Mouse (Mus musculus): ENCODE results near the gene Camta2. TPM values are rescaled to one million over a fixed set of nuclear protein-coding genes. Genes with fewer than 3 reads are reported as not detected.
A peak's percentile ranks its signal among the peaks of the same experiment; 100 is the strongest.

Camta2 gene
- polyA plus RNA-seq, 1 experiment from 2014 or later, result 6.5 TPM

- Histone ChIP-seq H3K4me1 (replicated peaks; ENCODE audit: control insufficient read depth, insufficient read depth) (no peaks in the 10 kb centered on the region), H3K36me3 (ENCODE audit: control insufficient read depth, insufficient read depth, low read length) (peaks cover 20% of the 10 kb centered on the region), H3K9me3 (ENCODE audit: control insufficient read depth, low read length) (no peaks in the 10 kb centered on the region), H3K4me2 (replicated peaks; ENCODE audit: low read depth) (no peak overlapping the region), H3K27ac (replicated peaks) (no peak overlapping the region), H3K9ac (ENCODE audit: low read length) (no peak overlapping the region), H3K4me3 (ENCODE audit: low read depth, low read length) (no peak overlapping the region), H3K27me3 (ENCODE audit: control insufficient read depth, insufficient read depth, low read length) (no peaks in the 10 kb centered on the region)
- TF ChIP-seq CTCF (IDR thresholded peaks at IDR 0.05; ENCODE audit: low read depth) (no peak), EP300 (optimal IDR thresholded peaks at IDR 0.05) (no peak)
- no peak for ATAC-seq (ENCODE audit: low FRiP score, low TSS enrichment)
- no peak for DNase-seq (ENCODE audit: low spot score)
- WGBS, result 94% methylated on average over 8 of the region's 8 CpGs
These were observed 8.5 kb downstream of the Camta2 start for GRCm38 (mm10) chr11:70679361-70679760.

- no peak for TF ChIP-seq EP300 (optimal IDR thresholded peaks at IDR 0.05)
- TF ChIP-seq CTCF (IDR thresholded peaks at IDR 0.05; ENCODE audit: low read depth), result no peak
These were observed 9.3 kb downstream of the Camta2 start for GRCm38 (mm10) chr11:70678576-70678975.

GRCm38 (mm10) chr11:70678092-70678491 is 9.8 kb downstream of the Camta2 start:
- no peak overlapping the region for H3K9ac ChIP-seq (ENCODE audit: low read length)
- TF ChIP-seq EP300 (optimal IDR thresholded peaks at IDR 0.05) (no peak), CTCF (IDR thresholded peaks at IDR 0.05; ENCODE audit: low read depth) (no peak)
- H3K27me3 ChIP-seq (ENCODE audit: control insufficient read depth, insufficient read depth, low read length), result no peaks in the 10 kb centered on the region
- H3K4me3 ChIP-seq (ENCODE audit: low read depth, low read length), result no peak overlapping the region
- H3K4me2 ChIP-seq (replicated peaks; ENCODE audit: low read depth), result no peak overlapping the region
- no peaks in the 10 kb centered on the region for H3K4me1 ChIP-seq (replicated peaks; ENCODE audit: control insufficient read depth, insufficient read depth)
- H3K36me3 ChIP-seq (ENCODE audit: control insufficient read depth, insufficient read depth, low read length), result peaks cover 17% of the 10 kb centered on the region
- H3K9me3 ChIP-seq (ENCODE audit: control insufficient read depth, low read length), result no peaks in the 10 kb centered on the region
- ATAC-seq (ENCODE audit: low FRiP score, low TSS enrichment) (no peak), DNase-seq (ENCODE audit: low spot score) (no peak)
- 69% methylated on average over 9 of the region's 9 CpGs for WGBS
- no peak overlapping the region for H3K27ac ChIP-seq (replicated peaks)

More at GRCm38 (mm10) chr11:70678576-70678975, 9.3 kb downstream of the Camta2 start:
- Histone ChIP-seq H3K36me3 (ENCODE audit: control insufficient read depth, insufficient read depth, low read length) (peaks cover 20% of the 10 kb centered on the region), H3K4me2 (replicated peaks; ENCODE audit: low read depth) (no peak overlapping the region), H3K9ac (ENCODE audit: low read length) (no peak overlapping the region), H3K4me3 (ENCODE audit: low read depth, low read length) (no peak overlapping the region), H3K4me1 (replicated peaks; ENCODE audit: control insufficient read depth, insufficient read depth) (no peaks in the 10 kb centered on the region), H3K27ac (replicated peaks) (no peak overlapping the region), H3K9me3 (ENCODE audit: control insufficient read depth, low read length) (no peaks in the 10 kb centered on the region), H3K27me3 (ENCODE audit: control insufficient read depth, insufficient read depth, low read length) (no peaks in the 10 kb centered on the region)
- no peak for DNase-seq (ENCODE audit: low spot score)
- 83% methylated on average over 2 of the region's 2 CpGs for WGBS
- no peak for ATAC-seq (ENCODE audit: low FRiP score, low TSS enrichment)

- H3K4me2 ChIP-seq (replicated peaks; ENCODE audit: low read depth), result no peak overlapping the region
- no peaks in the 10 kb centered on the region for H3K27me3 ChIP-seq (ENCODE audit: control insufficient read depth, insufficient read depth, low read length)
- whole genome bisulfite sequencing, result 64% methylated on average over 11 of the region's 11 CpGs
- H3K36me3 ChIP-seq (ENCODE audit: control insufficient read depth, insufficient read depth, low read length), result peaks cover 9% of the 10 kb centered on the region
- no peaks in the 10 kb centered on the region for H3K4me1 ChIP-seq (replicated peaks; ENCODE audit: control insufficient read depth, insufficient read depth)
- no peak for DNase-seq (ENCODE audit: low spot score)
- H3K9me3 ChIP-seq (ENCODE audit: control insufficient read depth, low read length), result no peaks in the 10 kb centered on the region
- no peak overlapping the region for H3K27ac ChIP-seq (replicated peaks)
- H3K9ac ChIP-seq (ENCODE audit: low read length), result no peak overlapping the region
- TF ChIP-seq EP300 (optimal IDR thresholded peaks at IDR 0.05) (no peak), CTCF (IDR thresholded peaks at IDR 0.05; ENCODE audit: low read depth) (no peak)
- ATAC-seq (ENCODE audit: low FRiP score, low TSS enrichment), result 0 out of 2 replicates have a peak, but pooled peaks have one; percentile 11
- no peak overlapping the region for H3K4me3 ChIP-seq (ENCODE audit: low read depth, low read length)
These were observed 13.4 kb downstream of the Camta2 start for GRCm38 (mm10) chr11:70674501-70674900.

- 85% methylated on average over 6 of the region's 6 CpGs for WGBS
- Histone ChIP-seq H3K27ac (replicated peaks) (no peak overlapping the region), H3K27me3 (ENCODE audit: control insufficient read depth, insufficient read depth, low read length) (no peaks in the 10 kb centered on the region), H3K9me3 (ENCODE audit: control insufficient read depth, low read length) (no peaks in the 10 kb centered on the region), H3K4me3 (ENCODE audit: low read depth, low read length) (no peak overlapping the region), H3K9ac (ENCODE audit: low read length) (no peak overlapping the region), H3K4me2 (replicated peaks; ENCODE audit: low read depth) (no peak overlapping the region), H3K36me3 (ENCODE audit: control insufficient read depth, insufficient read depth, low read length) (peaks cover 6% of the 10 kb centered on the region), H3K4me1 (replicated peaks; ENCODE audit: control insufficient read depth, insufficient read depth) (no peaks in the 10 kb centered on the region)
- TF ChIP-seq CTCF (IDR thresholded peaks at IDR 0.05; ENCODE audit: low read depth), result no peak
- no peak for TF ChIP-seq EP300 (optimal IDR thresholded peaks at IDR 0.05)
- ATAC-seq (ENCODE audit: low FRiP score, low TSS enrichment) (no peak), DNase-seq (ENCODE audit: low spot score) (no peak)
These were observed 13.9 kb downstream of the Camta2 start for GRCm38 (mm10) chr11:70674014-70674413.

- no peaks in the 10 kb centered on the region for H3K27me3 ChIP-seq (ENCODE audit: control insufficient read depth, insufficient read depth, low read length)
- H3K4me2 ChIP-seq (replicated peaks; ENCODE audit: low read depth), result no peak overlapping the region
- H3K4me3 ChIP-seq (ENCODE audit: low read depth, low read length), result no peak overlapping the region
- H3K4me1 ChIP-seq (replicated peaks; ENCODE audit: control insufficient read depth, insufficient read depth), result 0 out of 2 replicates have a peak, but pooled peaks cover 4% of the 10 kb centered on the region
- WGBS, result 82% methylated on average over 16 of the region's 16 CpGs
- H3K9ac ChIP-seq (ENCODE audit: low read length), result no peak overlapping the region
- no peak for DNase-seq (ENCODE audit: low spot score)
- no peak overlapping the region for H3K27ac ChIP-seq (replicated peaks)
- ATAC-seq (ENCODE audit: low FRiP score, low TSS enrichment), result no peak
- peaks cover 3% of the 10 kb centered on the region; the same call in 1 of the 2 replicates for H3K36me3 ChIP-seq (ENCODE audit: control insufficient read depth, insufficient read depth, low read length)
- TF ChIP-seq EP300 (optimal IDR thresholded peaks at IDR 0.05) (no peak), CTCF (IDR thresholded peaks at IDR 0.05; ENCODE audit: low read depth) (no peak)
- H3K9me3 ChIP-seq (ENCODE audit: control insufficient read depth, low read length), result no peaks in the 10 kb centered on the region
These were observed 16.4 kb downstream of the Camta2 start for GRCm38 (mm10) chr11:70671333-70672047.
